Mouse (Mus musculus) neutrophil, adult 59 days (primary cell): Measurements from ENCODE around the gene Rhox2a. TPM values are rescaled to one million over a fixed set of nuclear protein-coding genes. Genes with fewer than 3 reads are reported as not detected.

Experiments
- total RNA-seq, 2 experiments: library from RNA; stranded (reverse); gene quantifications; 1 replicate in 1 of 2; 2 replicates in 1 of 2; pipeline ENCODE4 v1.2.4; 2023

Gene Rhox2a
- total RNA-seq = not detected

GRCm38 (mm10) chrX:37244676-37245075 lies at the start of gene Rhox2a:
Gene Rhox2a (plus strand): TSS chrX:37244976.

DNA sequence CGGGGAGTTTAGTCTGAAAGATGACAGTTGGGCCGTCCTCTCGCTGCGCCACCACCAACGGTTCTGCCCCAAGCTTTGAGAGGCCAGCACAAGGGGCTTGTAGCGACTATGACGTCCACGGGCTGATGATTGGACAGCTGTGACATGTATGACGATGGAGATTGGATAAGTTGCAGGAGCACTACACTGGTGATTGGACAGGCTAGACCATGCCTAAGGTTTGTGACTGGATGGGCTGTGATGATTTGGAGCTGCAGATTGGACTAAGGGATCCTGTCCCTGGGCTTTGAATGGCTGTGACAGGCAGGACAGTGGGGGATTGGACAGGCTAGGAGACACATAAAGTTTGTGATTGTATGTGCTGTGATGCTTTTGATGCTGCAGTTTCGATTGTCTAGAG lies 33.8 kb upstream of the Rhox2a start, which contains the start of gene Gm9:
Gm9 (minus strand) TSS at position 101 of the 400 bp plus-strand sequence.

DNA sequence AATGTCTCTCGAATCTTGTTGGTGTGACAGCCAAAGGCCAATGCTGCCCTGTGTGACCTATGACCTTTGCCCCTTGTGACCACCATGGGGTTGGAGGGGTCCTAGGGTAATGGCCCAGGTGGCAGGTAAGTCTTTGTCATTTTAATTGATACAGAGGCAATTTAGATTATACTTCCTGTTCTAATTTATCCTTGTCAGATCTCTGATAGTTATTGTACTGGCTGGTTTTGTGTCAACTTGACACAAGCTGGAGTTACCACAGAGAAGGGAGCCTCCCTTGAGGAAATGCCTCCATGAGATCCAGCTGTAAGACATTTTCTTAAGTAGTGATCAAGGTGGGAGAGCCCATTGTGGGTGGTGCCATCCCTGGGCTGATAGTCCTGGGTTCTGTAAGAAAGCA lies 22.6 kb upstream of the Rhox2a start, which contains the start of gene Rhox1:
Rhox1 (minus strand) TSS at position 101 of the 400 bp plus-strand sequence.

DNA sequence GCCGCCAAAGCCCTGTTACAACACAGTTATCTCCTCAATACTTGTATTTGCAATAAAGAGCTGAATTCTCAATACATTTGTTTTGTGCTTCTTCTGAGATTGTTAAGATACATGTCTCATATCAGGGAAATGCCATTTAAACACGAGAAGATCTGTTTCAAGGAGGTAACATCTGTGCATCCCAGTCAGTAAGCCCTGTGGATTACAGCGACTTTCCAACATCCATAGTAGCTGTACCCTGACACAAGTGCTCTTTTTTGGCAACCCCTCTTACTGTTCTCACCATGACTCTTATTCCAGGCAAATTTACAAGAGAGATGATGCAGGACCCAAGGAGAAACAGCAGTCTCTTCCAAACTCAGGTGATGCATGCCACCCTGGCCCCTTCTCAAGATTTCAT lies 4.8 kb downstream of the Rhox2a start, which contains the start of gene Rhox3a:
Rhox3a (plus strand) TSS at position 301 of the 400 bp plus-strand sequence.

GRCm38 (mm10) chrX:37265038-37265437 lies 20.3 kb downstream of the Rhox2a start, which contains the start of gene Rhox4a:
Gene Rhox4a (plus strand): TSS chrX:37265338.

Other genes starting within 250 kb of the Rhox2a start
- gene Sowahd, start 196.1 kb upstream of the Rhox2a start, total RNA-seq = under 1 TPM in 1 of 2 experiments, not detected in 1; 0.44 TPM
- 100 to 1,000 TPM; 356 to 442 TPM for gene Rpl39, start 159.6 kb upstream of the Rhox2a start, total RNA-seq
- 10 to 100 TPM; 11.0 to 12.4 TPM for gene Upf3b, start 134.7 kb upstream of the Rhox2a start, total RNA-seq
- 10 to 100 TPM; 10.7 to 14.5 TPM for gene Nkap, start 118.2 kb upstream of the Rhox2a start, total RNA-seq
- gene Akap14, start 76.1 kb upstream of the Rhox2a start, total RNA-seq = not detected
- gene Ndufa1, start 53.8 kb upstream of the Rhox2a start, total RNA-seq = 100 to 1,000 TPM; 109 to 125 TPM
- gene Rnf113a1, start 53.7 kb upstream of the Rhox2a start, total RNA-seq = 1 to 10 TPM; 4.0 to 4.7 TPM
- not detected for gene Gm9, start 33.9 kb upstream of the Rhox2a start, total RNA-seq
- not detected for gene Rhox1, start 22.7 kb upstream of the Rhox2a start, total RNA-seq
- gene Rhox3a, start 4.9 kb downstream of the Rhox2a start, total RNA-seq = not detected
- not detected for gene Rhox4a, start 20.4 kb downstream of the Rhox2a start, total RNA-seq
- gene Rhox3a2, start 135.1 kb downstream of the Rhox2a start, total RNA-seq = not detected
- not detected for gene Rhox4a2, start 145.9 kb downstream of the Rhox2a start, total RNA-seq
- gene Rhox2b, start 167.1 kb downstream of the Rhox2a start, total RNA-seq = not detected
- not detected for gene Rhox4b, start 187.5 kb downstream of the Rhox2a start, total RNA-seq
- gene Rhox2c, start 208.7 kb downstream of the Rhox2a start, total RNA-seq = not detected
- not detected for gene Rhox3c, start 213.6 kb downstream of the Rhox2a start, total RNA-seq
- not detected for gene Rhox4c, start 235.4 kb downstream of the Rhox2a start, total RNA-seq
- gene Rhox2d, start 248.5 kb downstream of the Rhox2a start, total RNA-seq = not detected